Mouse (Mus musculus) E14TG2a.4 (cell line): Measurements from ENCODE around the gene Arhgef6.

Experiments used
- H3K27me3 ChIP-seq: 2 replicates; pipeline ENCODE4 v1.6.1; 2014; ENCODE audit warnings: low read length, control low read depth; ENCODE audit not compliant: insufficient read depth
- H3K36me3 ChIP-seq: 2 replicates; pipeline ENCODE4 v1.6.1; 2014; ENCODE audit warnings: low read length, control low read depth; ENCODE audit not compliant: insufficient read depth
- H3K4me1 ChIP-seq: replicated peaks from 2 replicates; pipeline ENCODE4 v1.6.1; 2014; ENCODE audit warnings: low read depth, low read length, control low read depth
- H3K4me3 ChIP-seq: replicated peaks from 2 replicates; pipeline ENCODE4 v1.5.1; 2014; ENCODE audit warnings: mild to moderate bottlenecking, low read length
- H3K9me3 ChIP-seq: 2 replicates; pipeline ENCODE4 v1.6.1; 2014; ENCODE audit warnings: low read length, control low read depth
- CTCF ChIP-seq: conservative IDR thresholded peaks from 2 replicates; pipeline ENCODE4 v1.5.1; 2014; ENCODE audit warnings: low read length
- NANOG ChIP-seq: IDR thresholded peaks from 2 replicates; pipeline ENCODE4 v1.6.1; 2014; ENCODE audit warnings: borderline replicate concordance, low read length, mixed read lengths
- POU5F1 ChIP-seq: IDR thresholded peaks from 2 replicates; pipeline ENCODE4 v1.6.1; 2014; ENCODE audit warnings: low read length, borderline replicate concordance

Gene Arhgef6

DNA sequence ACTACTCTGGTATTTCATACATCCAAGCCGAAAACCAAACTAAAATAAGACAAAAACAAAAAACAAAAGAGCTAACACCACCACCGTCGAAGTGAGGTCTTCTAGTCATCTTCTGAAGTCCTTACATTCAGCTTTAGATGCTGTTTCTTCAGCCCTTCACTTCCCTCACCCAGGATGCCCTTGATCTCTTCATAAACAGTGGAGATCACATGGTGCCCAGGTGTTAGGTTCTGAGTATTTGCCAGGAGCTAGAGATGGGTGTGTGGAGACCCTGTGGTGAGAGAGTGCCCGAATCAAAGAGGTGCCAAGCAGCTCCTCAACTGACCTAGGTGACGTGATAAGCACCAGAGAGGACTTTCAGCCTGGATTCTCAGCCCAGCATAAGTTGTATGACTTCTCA lies 149.2 kb downstream of the Arhgef6 start:
- no peak overlapping the region for H3K4me3 ChIP-seq
- no peaks in the 10 kb centered on the region for H3K27me3 ChIP-seq
- H3K9me3 ChIP-seq: no peaks in the 10 kb centered on the region
- H3K4me1 ChIP-seq: no peaks in the 10 kb centered on the region
- no peaks in the 10 kb centered on the region for H3K36me3 ChIP-seq
- TF ChIP-seq CTCF (no peak), NANOG (no peak), POU5F1 (no peak)

- no peak overlapping the region for H3K4me3 ChIP-seq
- no peaks in the 10 kb centered on the region for H3K36me3 ChIP-seq
- no peaks in the 10 kb centered on the region for H3K9me3 ChIP-seq
- H3K4me1 ChIP-seq: no peaks in the 10 kb centered on the region
- TF ChIP-seq POU5F1 (no peak), CTCF (no peak), NANOG (no peak)
- H3K27me3 ChIP-seq: no peaks in the 10 kb centered on the region
Observed at GRCm38 (mm10) chrX:57187301-57187700, 151.2 kb downstream of the Arhgef6 start.

DNA sequence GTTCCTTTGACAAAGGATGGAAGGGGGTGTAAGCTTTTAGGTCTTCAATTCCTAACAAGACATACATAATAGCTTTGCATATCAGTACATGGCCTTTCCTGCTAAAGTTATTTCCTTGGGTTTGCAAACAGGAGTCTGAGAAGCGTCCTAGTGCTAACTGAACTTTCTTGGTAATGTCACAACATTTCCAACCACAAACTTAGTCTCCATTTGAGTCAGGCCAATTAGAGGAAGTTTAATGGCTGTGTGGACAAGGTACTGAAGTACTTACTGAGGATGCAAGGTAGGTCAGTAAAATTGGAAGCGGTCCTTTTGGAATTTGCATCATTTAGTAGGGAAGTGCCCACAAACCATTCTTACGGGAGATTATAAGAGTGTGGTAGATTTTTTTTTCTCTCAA lies 155.2 kb downstream of the Arhgef6 start:
- no peaks in the 10 kb centered on the region for H3K4me1 ChIP-seq
- H3K36me3 ChIP-seq: no peaks in the 10 kb centered on the region
- TF ChIP-seq NANOG (no peak), POU5F1 (no peak), CTCF (no peak)
- no peak overlapping the region for H3K4me3 ChIP-seq
- H3K9me3 ChIP-seq: no peaks in the 10 kb centered on the region
- H3K27me3 ChIP-seq: no peaks in the 10 kb centered on the region

GRCm38 (mm10) chrX:57182470-57182869 lies 156.1 kb downstream of the Arhgef6 start:
- H3K4me1 ChIP-seq: no peaks in the 10 kb centered on the region
- no peaks in the 10 kb centered on the region for H3K36me3 ChIP-seq
- H3K27me3 ChIP-seq: no peaks in the 10 kb centered on the region
- no peaks in the 10 kb centered on the region for H3K9me3 ChIP-seq
- TF ChIP-seq NANOG (no peak), CTCF (no peak), POU5F1 (no peak)
- no peak overlapping the region for H3K4me3 ChIP-seq
